Mouse (Mus musculus) MEL (cell line): ENCODE results near the gene Llgl2. TPM values are rescaled to one million over a fixed set of nuclear protein-coding genes. Genes with fewer than 3 reads are reported as not detected.
A peak's percentile ranks its signal among the peaks of the same experiment; 100 is the strongest.

Experiments
- DNase-seq: peaks from one replicate; pipeline ENCODE4 v3.0.0; 2011; ENCODE audit warnings: low read depth, low spot score
- H3K27ac ChIP-seq: 2 replicates; pipeline ENCODE4 v1.5.1; 2012; ENCODE audit warnings: low read depth, mild to moderate bottlenecking, control low read depth, low read length, moderate library complexity; ENCODE audit not compliant: control insufficient read depth
- H3K27me3 ChIP-seq, 2 experiments: fragments of 150-350 bp in 1 of 2; sonication (generic) in 1 of 2; 2 replicates each; pipeline ENCODE4 v1.6.1; 2012; ENCODE audit warnings: low read length in 2 of 2, mild to moderate bottlenecking in 2 of 2, improper control_type of control experiment in 1 of 2, moderate library complexity in 1 of 2; ENCODE audit not compliant: insufficient read depth in 2 of 2, control insufficient read depth in 1 of 2
- H3K36me3 ChIP-seq, 2 experiments: 2 replicates each; pipeline ENCODE4 v1.6.1; 2012 to 2014; ENCODE audit warnings: low read length in 2 of 2, improper control_type of control experiment in 1 of 2, inconsistent platforms in 1 of 2, mild to moderate bottlenecking in 1 of 2; ENCODE audit not compliant: insufficient read depth in 2 of 2, control insufficient read depth in 1 of 2
- H3K4me1 ChIP-seq, 2 experiments: fragments of 150-350 bp in 1 of 2; sonication (generic) in 1 of 2; 2 replicates each; pipeline ENCODE4 v1.6.1; 2012; ENCODE audit warnings: low read length in 2 of 2, improper control_type of control experiment in 1 of 2, mild to moderate bottlenecking in 1 of 2; ENCODE audit not compliant: insufficient read depth in 2 of 2, control insufficient read depth in 1 of 2
- H3K4me3 ChIP-seq, 2 experiments: fragments of 150-350 bp in 1 of 2; sonication (generic) in 1 of 2; 2 replicates each; pipeline ENCODE4 v1.5.1; 2012; ENCODE audit warnings: low read depth in 2 of 2, low read length in 2 of 2, mild to moderate bottlenecking in 2 of 2, moderate library complexity in 2 of 2, control low read depth in 1 of 2, improper control_type of control experiment in 1 of 2; ENCODE audit not compliant: control insufficient read depth in 1 of 2, insufficient read depth in 1 of 2
- H3K79me2 ChIP-seq: 2 replicates; pipeline ENCODE4 v1.6.1; 2012; ENCODE audit warnings: mild to moderate bottlenecking, low read length, moderate library complexity; ENCODE audit not compliant: control insufficient read depth, poor library complexity, insufficient read depth
- H3K9ac ChIP-seq: 2 replicates; pipeline ENCODE4 v1.6.1; 2012; ENCODE audit warnings: low read depth, mild to moderate bottlenecking, control low read depth, low read length, moderate library complexity; ENCODE audit not compliant: control insufficient read depth, poor library complexity, severe bottlenecking
- H3K9me3 ChIP-seq: fragments of 150-350 bp; sonication (generic); replicated peaks from 2 replicates; pipeline ENCODE4 v1.6.1; 2012; ENCODE audit warnings: mild to moderate bottlenecking, low read length, improper control_type of control experiment, moderate library complexity; ENCODE audit not compliant: insufficient read depth
- BHLHE40 ChIP-seq: IDR thresholded peaks from 2 replicates; pipeline ENCODE4 v1.6.1; 2012; ENCODE audit warnings: low read depth, mild to moderate bottlenecking, inconsistent platforms, low read length, improper control_type of control experiment, borderline replicate concordance
- CHD1 ChIP-seq: IDR thresholded peaks from 2 replicates; pipeline ENCODE4 v1.6.1; 2012; ENCODE audit warnings: low read depth, mild to moderate bottlenecking, inconsistent platforms, low read length, improper control_type of control experiment
- CHD2 ChIP-seq: IDR thresholded peaks from 2 replicates; pipeline ENCODE4 v1.6.1; 2011; ENCODE audit warnings: low read length, improper control_type of control experiment
- E2F4 ChIP-seq: IDR thresholded peaks from 2 replicates; pipeline ENCODE4 v1.6.1; 2011; ENCODE audit warnings: low read depth, low read length, improper control_type of control experiment, borderline replicate concordance
- ELF1 ChIP-seq: IDR thresholded peaks from 2 replicates; pipeline ENCODE4 v1.6.1; 2014; ENCODE audit warnings: low read depth, mild to moderate bottlenecking, inconsistent platforms, low read length, improper control_type of control experiment, moderate library complexity
- EP300 ChIP-seq, 2 experiments: IDR thresholded peaks; 2 replicates each; pipeline ENCODE4 v1.6.1; 2011; ENCODE audit warnings: improper control_type of control experiment in 2 of 2, low read length in 2 of 2, low read depth in 1 of 2, mild to moderate bottlenecking in 1 of 2
- ETS1 ChIP-seq: IDR thresholded peaks from 2 replicates; pipeline ENCODE4 v1.6.1; 2012; ENCODE audit warnings: low read depth, mild to moderate bottlenecking, inconsistent platforms, low read length, improper control_type of control experiment, moderate library complexity
- GABPA ChIP-seq: IDR thresholded peaks from 2 replicates; pipeline ENCODE4 v1.6.1; 2012; ENCODE audit warnings: low read depth, mild to moderate bottlenecking, inconsistent platforms, low read length, improper control_type of control experiment, moderate library complexity
- HCFC1 ChIP-seq: IDR thresholded peaks from 2 replicates; pipeline ENCODE4 v1.6.1; 2012; ENCODE audit warnings: low read depth, mild to moderate bottlenecking, inconsistent platforms, low read length, improper control_type of control experiment, moderate library complexity
- JUND ChIP-seq: IDR thresholded peaks from 2 replicates; pipeline ENCODE4 v1.6.1; 2011; ENCODE audit warnings: low read depth, mild to moderate bottlenecking, improper control_type of control experiment, low read length
- KAT2A ChIP-seq: conservative IDR thresholded peaks from 2 replicates; pipeline ENCODE4 v1.6.1; 2012; ENCODE audit warnings: low read depth, low read length, improper control_type of control experiment, inconsistent platforms
- MAFK ChIP-seq: IDR thresholded peaks from 2 replicates; pipeline ENCODE4 v1.6.1; 2011; ENCODE audit warnings: low read depth, mild to moderate bottlenecking, low read length, improper control_type of control experiment, borderline replicate concordance
- MAX ChIP-seq: IDR thresholded peaks from 2 replicates; pipeline ENCODE4 v1.6.1; 2011; ENCODE audit warnings: low read length, improper control_type of control experiment
- MAZ ChIP-seq: IDR thresholded peaks from 2 replicates; pipeline ENCODE4 v1.6.1; 2012; ENCODE audit warnings: low read depth, mild to moderate bottlenecking, inconsistent platforms, low read length, improper control_type of control experiment
- MEF2A ChIP-seq: IDR thresholded peaks from 2 replicates; pipeline ENCODE4 v1.6.1; 2014; ENCODE audit warnings: low read depth, mild to moderate bottlenecking, inconsistent platforms, low read length, improper control_type of control experiment; ENCODE audit not compliant: poor library complexity, insufficient replicate concordance, severe bottlenecking; ENCODE audit errors: extremely low read depth
- MXI1 ChIP-seq: IDR thresholded peaks from 2 replicates; pipeline ENCODE4 v1.6.1; 2011; ENCODE audit warnings: mild to moderate bottlenecking, low read depth, low read length, improper control_type of control experiment
- MYB ChIP-seq: IDR thresholded peaks from 2 replicates; pipeline ENCODE4 v1.6.1; 2011; ENCODE audit warnings: mild to moderate bottlenecking, low read depth, low read length, improper control_type of control experiment
- MYC ChIP-seq: IDR thresholded peaks from 2 replicates; pipeline ENCODE4 v1.6.1; 2011; ENCODE audit warnings: low read depth, mild to moderate bottlenecking, low read length, improper control_type of control experiment, moderate library complexity
- NELFE ChIP-seq: IDR thresholded peaks from 2 replicates; pipeline ENCODE4 v1.6.1; 2011; ENCODE audit warnings: low read depth, low read length, improper control_type of control experiment
- NRF1 ChIP-seq: IDR thresholded peaks from 2 replicates; pipeline ENCODE4 v1.6.1; 2014; ENCODE audit warnings: low read depth, mild to moderate bottlenecking, inconsistent platforms, low read length, improper control_type of control experiment, moderate library complexity; ENCODE audit not compliant: poor library complexity, insufficient read depth, severe bottlenecking
- POLR2A ChIP-seq, 2 experiments: IDR thresholded peaks; 2 replicates each; pipeline ENCODE4 v1.6.1; 2011 to 2012; ENCODE audit warnings: low read length in 2 of 2, mild to moderate bottlenecking in 2 of 2, control low read depth in 1 of 2, improper control_type of control experiment in 1 of 2, low read depth in 1 of 2, moderate library complexity in 1 of 2; ENCODE audit not compliant: control insufficient read depth in 1 of 2, insufficient read depth in 1 of 2, poor library complexity in 1 of 2
- POLR2AphosphoS2 ChIP-seq: IDR thresholded peaks from 2 replicates; pipeline ENCODE4 v1.6.1; 2011; ENCODE audit warnings: low read length, improper control_type of control experiment
- POLR2AphosphoS5 ChIP-seq: IDR thresholded peaks from 2 replicates; pipeline ENCODE4 v1.6.1; 2012; ENCODE audit warnings: low read depth, borderline replicate concordance, mild to moderate bottlenecking, inconsistent platforms, low read length, moderate library complexity, mixed read lengths
- RAD21 ChIP-seq: IDR thresholded peaks from 2 replicates; pipeline ENCODE4 v1.6.1; 2011; ENCODE audit warnings: mild to moderate bottlenecking, low read depth, low read length, improper control_type of control experiment
- RCOR1 ChIP-seq: IDR thresholded peaks from 2 replicates; pipeline ENCODE4 v1.6.1; 2012; ENCODE audit warnings: low read depth, mild to moderate bottlenecking, inconsistent platforms, low read length, improper control_type of control experiment
- SMC3 ChIP-seq: IDR thresholded peaks from 2 replicates; pipeline ENCODE4 v1.6.1; 2011; ENCODE audit warnings: low read depth, low read length, improper control_type of control experiment
- TBP ChIP-seq: IDR thresholded peaks from 2 replicates; pipeline ENCODE4 v1.8.0; 2011; ENCODE audit warnings: low read depth, low read length, improper control_type of control experiment
- UBTF ChIP-seq: IDR thresholded peaks from 2 replicates; pipeline ENCODE4 v1.6.1; 2012; ENCODE audit warnings: low read depth, mild to moderate bottlenecking, inconsistent platforms, low read length, improper control_type of control experiment, moderate library complexity, borderline replicate concordance; ENCODE audit not compliant: insufficient read depth
- USF1 ChIP-seq: IDR thresholded peaks from 2 replicates; pipeline ENCODE4 v1.6.1; 2014; ENCODE audit warnings: low read depth, mild to moderate bottlenecking, inconsistent platforms, low read length, improper control_type of control experiment, moderate library complexity
- USF2 ChIP-seq, 2 experiments: IDR thresholded peaks; 2 replicates each; pipeline ENCODE4 v1.6.1; 2011 to 2012; ENCODE audit warnings: improper control_type of control experiment in 2 of 2, low read length in 2 of 2, borderline replicate concordance in 1 of 2, inconsistent platforms in 1 of 2, low read depth in 1 of 2, mild to moderate bottlenecking in 1 of 2; ENCODE audit not compliant: insufficient read depth in 1 of 2
- ZC3H11A ChIP-seq: IDR thresholded peaks from 2 replicates; pipeline ENCODE4 v1.6.1; 2012; ENCODE audit warnings: low read depth, mild to moderate bottlenecking, inconsistent platforms, low read length, improper control_type of control experiment
- ZKSCAN1 ChIP-seq: IDR thresholded peaks from 2 replicates; pipeline ENCODE4 v1.6.1; 2012; ENCODE audit warnings: low read depth, mild to moderate bottlenecking, inconsistent platforms, low read length, improper control_type of control experiment, moderate library complexity
- ZNF384 ChIP-seq: IDR thresholded peaks from 2 replicates; pipeline ENCODE4 v1.6.1; 2012; ENCODE audit warnings: low read depth, mild to moderate bottlenecking, inconsistent platforms, low read length, improper control_type of control experiment
- polyA plus RNA-seq, 2 experiments: library from polyadenylated mRNA; stranded (reverse) in 1 of 2; unstranded in 1 of 2; fragments of >175 nt in 1 of 2; fragments of >200 nt in 1 of 2; gene quantifications; 2 replicates each; pipeline versions ENCODE4 v1.2.1 to v1.2.4; 2012; ENCODE audit warnings: low replicate concordance in 2 of 2, low read depth in 1 of 2; ENCODE audit not compliant: insufficient read length in 2 of 2, insufficient read depth in 1 of 2, missing spikeins in 1 of 2
- total RNA-seq: library from RNA; depleted of rRNA; stranded (reverse); fragments of 300-350 nt; gene quantifications from 2 replicates; pipeline ENCODE4 v1.2.3, GENCODE M21; 2012; rRNA removed

Llgl2 gene
- total RNA-seq (13.7 and 15.9 TPM in 2 replicates), polyA plus RNA-seq (10 to 100 TPM in 1 of 2 experiments, not detected in 1; 22.6 TPM)

DNA sequence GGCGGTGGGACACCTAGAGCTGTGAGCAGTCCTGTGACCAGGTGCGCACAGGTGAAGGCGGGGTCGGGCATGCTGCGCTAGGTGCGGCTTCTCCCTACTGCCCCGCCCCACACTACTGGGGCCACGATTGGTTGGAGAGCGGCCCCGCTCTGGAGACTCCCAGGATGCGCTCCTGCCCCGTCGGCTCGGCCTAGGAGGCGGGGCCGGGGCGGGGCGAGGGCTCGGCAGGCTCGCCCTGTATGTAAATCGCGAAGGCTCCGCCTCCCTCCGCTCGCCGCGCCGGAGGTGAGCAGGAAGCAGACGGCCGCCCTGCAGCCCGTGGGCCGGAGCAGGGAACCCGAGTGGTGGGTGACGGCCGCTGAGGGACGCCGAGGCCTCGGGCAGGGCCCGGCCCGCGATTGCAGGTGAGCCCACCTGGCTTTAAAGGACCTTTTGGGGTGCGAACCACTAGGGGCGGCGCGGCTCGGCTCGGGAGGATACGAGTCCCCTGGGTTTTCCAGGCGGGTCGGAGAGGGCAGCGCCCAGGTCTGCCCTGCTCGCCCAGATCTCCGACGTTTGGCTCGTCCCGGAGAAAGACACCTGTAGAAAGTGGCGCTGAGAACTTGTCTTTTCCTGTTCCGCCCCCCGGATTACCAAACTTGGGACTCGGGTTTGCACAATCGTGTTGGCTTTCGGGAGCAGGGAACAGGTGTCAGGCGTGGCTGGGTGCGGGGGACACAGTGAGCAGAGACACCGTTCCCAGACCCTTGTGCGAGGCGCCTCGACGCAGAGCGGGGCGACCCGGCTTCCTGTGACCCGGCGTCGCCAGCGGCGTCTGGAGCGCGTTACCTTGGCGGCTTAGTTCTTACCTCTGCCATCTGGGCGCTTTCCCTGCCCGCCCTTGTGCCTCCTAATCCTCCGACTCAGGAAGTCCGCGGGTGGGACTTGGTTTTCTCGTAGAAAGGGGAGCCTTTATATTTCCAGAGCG lies at the start of gene Llgl2:
Gene Llgl2 (plus strand): TSS at position 276 of the 967 bp plus-strand sequence.
- Histone ChIP-seq H3K36me3 (peaks cover 0 to 4% of the 10 kb centered on the region in 2 experiments; a peak in 1 of 4 replicates), H3K9ac (peak within 1 kb of the TSS; percentile 82), H3K4me1 (peaks cover 0 to 14% of the 10 kb centered on the region in 2 experiments; a peak in 3 of 4 replicates), H3K4me3 (peak within 1 kb of the TSS; percentile 80 to 96), H3K27me3 (no peaks in the 10 kb centered on the region), H3K79me2 (peaks cover 9% of the 10 kb centered on the region), H3K9me3 (no peaks in the 10 kb centered on the region), H3K27ac (0 out of 2 replicates have a peak within 1 kb of the TSS, but pooled peaks have one; percentile 11)
- peak; percentile 96 for DNase-seq
- TF ChIP-seq RAD21, result no peak
- peak; percentile 45; the same call in 1 of the 2 replicates for TF ChIP-seq ETS1
- peak; percentile 67 for TF ChIP-seq MXI1
- TF ChIP-seq MEF2A, result no peak
- TF ChIP-seq SMC3, result no peak
- 0 out of 2 replicates have a peak, but pooled peaks have one; percentile 28 for TF ChIP-seq RCOR1
- TF ChIP-seq USF2 (IDR thresholded peaks at IDR 0.05; ENCODE audit: borderline replicate concordance in 1 of 2, insufficient read depth in 1 of 2, low read depth in 1 of 2, low read length in 2 of 2), result no peak
- no peak for TF ChIP-seq EP300 (IDR thresholded peaks at IDR 0.05; ENCODE audit: low read depth in 1 of 2, low read length in 2 of 2)
- TF ChIP-seq BHLHE40, result no peak
- peak; percentile 66 for TF ChIP-seq HCFC1
- no peak for TF ChIP-seq E2F4
- TF ChIP-seq ELF1, result peak; percentile 70
- no peak for TF ChIP-seq ZNF384
- TF ChIP-seq UBTF, result peak; percentile 87; the same call in 1 of the 2 replicates
- no peak for TF ChIP-seq MAFK
- no peak for TF ChIP-seq GABPA
- TF ChIP-seq MAZ, result no peak
- TF ChIP-seq ZC3H11A, result no peak
- TF ChIP-seq POLR2AphosphoS2, result peak; percentile 74; the same call in 1 of the 2 replicates
- TF ChIP-seq KAT2A, result no peak; the same call in 1 of the 2 replicates
- TF ChIP-seq NELFE, result peak; percentile 95
- no peak for TF ChIP-seq ZKSCAN1
- peak; percentile 40; the same call in 1 of the 2 replicates for TF ChIP-seq NRF1
- TF ChIP-seq USF1, result no peak; the same call in 1 of the 2 replicates
- TF ChIP-seq MAX, result peak; percentile 22; the same call in 1 of the 2 replicates
- no peak for TF ChIP-seq MYC
- TF ChIP-seq POLR2A (IDR thresholded peaks at IDR 0.05; ENCODE audit: control insufficient read depth in 1 of 2, insufficient read depth in 1 of 2, low read depth in 1 of 2, low read length in 2 of 2, poor library complexity in 1 of 2), result peak; percentile 88
- peak; percentile 40; the same call in 1 of the 2 replicates for TF ChIP-seq TBP
- TF ChIP-seq POLR2AphosphoS5, result no peak
- TF ChIP-seq MYB, result no peak
- TF ChIP-seq CHD1, result no peak
- TF ChIP-seq JUND, result no peak
- TF ChIP-seq CHD2, result no peak
